Mouse (Mus musculus) layer of hippocampus, postnatal 10 days (tissue): ENCODE data around the gene Acsbg1. TPM values are rescaled to one million over a fixed set of nuclear protein-coding genes. Genes with fewer than 3 reads are reported as not detected.
A peak's percentile ranks its signal among the peaks of the same experiment; 100 is the strongest.
"Not testable (repeated sequence)": the region's sequence is repeated elsewhere in the genome, so short reads cannot be mapped to it uniquely, and the experiment has no call there.

Experiments
- DNase-seq, 2 experiments: peaks; one replicate each; pipeline ENCODE4 v3.0.0; 2021; ENCODE audit warnings: low spot score in 2 of 2
- long read RNA-seq: library from polyadenylated mRNA; stranded (forward); transcript quantifications from one replicate; pipeline ENCODE4 v2.0.0, GENCODE M21; 2023
- total RNA-seq, 2 experiments: library from RNA; stranded (reverse); gene quantifications; 2 replicates each; pipeline ENCODE4 v1.2.3; 2021

Gene Acsbg1
- total RNA-seq: 10 to 100 TPM; 85.1 to 89.1 TPM
- long read RNA-seq, transcript Acsbg1-201 (14 exons, 2,880 nt): major isoform, 173 of 204 reads
- long read RNA-seq, partial matches to known transcripts: 25 of 204 reads
- long read RNA-seq, other reads (novel, unspliced or antisense): 6 of 204 reads

DNA sequence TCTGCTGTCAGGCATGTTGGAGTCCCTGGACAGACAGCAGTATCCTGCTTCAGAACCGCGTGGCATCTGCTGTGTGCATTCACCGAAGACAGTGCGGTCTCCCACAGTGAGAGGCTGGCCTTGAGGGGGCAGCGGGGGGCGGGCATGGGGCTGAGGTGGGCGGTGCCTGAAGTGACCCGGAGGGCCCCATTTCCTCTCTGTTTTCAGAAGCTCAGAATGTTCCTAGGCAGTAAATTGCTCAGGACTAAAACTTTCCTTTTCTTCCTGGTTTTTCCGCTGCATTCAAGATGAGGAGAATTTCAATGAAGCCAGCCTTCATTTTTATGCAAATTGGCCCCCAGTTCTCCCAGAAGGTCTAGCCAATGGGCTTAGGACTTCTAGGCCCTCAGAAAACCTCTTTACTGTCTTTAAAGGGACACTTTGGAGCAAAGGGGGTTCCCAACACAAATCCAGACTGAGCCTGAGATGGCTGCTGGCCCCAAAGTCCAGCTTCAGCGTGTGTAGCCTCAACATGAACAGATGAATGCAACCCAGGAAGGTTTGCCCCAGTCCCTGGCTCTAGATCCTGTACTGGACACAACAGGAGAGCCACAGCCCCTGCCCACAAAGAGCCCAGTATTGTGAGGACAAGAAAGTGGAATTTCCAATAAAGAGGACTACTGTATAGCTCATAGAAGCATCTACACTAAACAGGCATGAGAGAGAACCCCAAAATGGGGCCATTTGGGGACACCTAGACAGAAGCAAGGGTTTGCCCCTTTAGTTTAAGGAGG lies at the start of gene Acsbg1:
Gene Acsbg1 (minus strand): TSS at position 266 of the 773 bp plus-strand sequence.
- DNase-seq: peak; percentile 27 to 49

GRCm38 (mm10) chr9:54708085-54708484 lies 46.4 kb upstream of the Acsbg1 start:
- no peak for DNase-seq

- DNase-seq: no peak
Observed at GRCm38 (mm10) chr9:54707288-54707999, 45.8 kb upstream of the Acsbg1 start.

DNA sequence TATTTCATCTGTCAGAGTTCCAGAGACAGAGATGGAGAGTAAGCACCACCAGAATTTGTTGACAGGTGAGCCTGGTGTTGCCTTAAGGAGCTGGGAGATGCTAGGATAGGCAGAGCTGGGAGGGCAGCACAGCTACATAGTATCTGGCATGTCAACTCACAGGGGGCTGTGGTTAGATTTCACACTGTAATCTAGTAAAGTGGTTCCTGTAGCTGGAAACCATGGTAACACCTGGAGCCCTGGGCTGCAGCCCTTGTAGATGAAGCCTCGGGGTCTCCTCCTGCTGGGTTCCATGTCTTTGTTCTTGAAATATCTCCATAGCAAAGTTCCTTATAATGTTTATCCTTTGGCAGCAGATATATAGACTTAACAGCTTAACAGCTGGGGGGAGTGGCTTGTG lies 43.9 kb upstream of the Acsbg1 start:
- no peak for DNase-seq

DNA sequence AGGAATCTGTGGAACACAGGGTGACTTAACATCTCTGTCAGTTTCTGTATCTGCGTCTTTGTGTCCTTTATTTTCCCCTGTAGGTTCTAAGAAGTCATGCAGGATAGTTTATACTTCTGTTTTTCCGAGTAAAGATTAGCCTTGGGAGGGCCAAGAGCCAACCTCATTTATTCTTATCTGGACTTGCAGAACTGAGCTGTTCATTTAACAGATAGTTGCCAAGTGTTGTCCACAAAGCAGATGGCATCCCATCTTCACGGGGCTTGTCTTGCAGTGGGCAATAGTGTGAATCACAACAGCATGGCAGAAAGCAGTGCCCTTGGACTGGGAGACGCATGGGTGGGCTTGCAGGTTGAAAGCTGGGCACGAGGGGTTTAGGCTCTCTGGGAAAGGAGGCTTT lies 42.7 kb upstream of the Acsbg1 start:
- no peak for DNase-seq

- no peak for DNase-seq
Observed at GRCm38 (mm10) chr9:54702581-54702980, 40.9 kb upstream of the Acsbg1 start.

DNA sequence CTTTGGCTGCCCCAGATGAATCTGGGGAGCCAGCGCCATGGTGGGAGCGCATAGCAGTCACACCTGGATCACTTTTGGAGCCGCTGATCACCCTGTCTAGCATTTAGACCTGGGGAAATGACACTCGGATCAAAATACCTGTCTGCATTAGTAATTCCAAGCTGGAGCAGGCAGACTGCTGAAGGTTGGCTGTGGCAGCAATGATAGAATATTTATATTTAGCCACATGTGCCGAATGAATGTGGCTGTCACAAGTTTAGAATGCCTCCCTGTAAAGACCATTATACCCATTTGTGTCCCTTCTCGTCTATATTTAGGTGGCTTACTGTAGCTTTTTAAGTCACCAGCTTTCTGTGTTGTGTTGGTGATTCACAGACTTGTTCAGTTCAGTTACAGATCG lies 39.1 kb upstream of the Acsbg1 start:
- DNase-seq: no peak

GRCm38 (mm10) chr9:54700174-54700475 lies 38.5 kb upstream of the Acsbg1 start:
- no peak for DNase-seq

DNA sequence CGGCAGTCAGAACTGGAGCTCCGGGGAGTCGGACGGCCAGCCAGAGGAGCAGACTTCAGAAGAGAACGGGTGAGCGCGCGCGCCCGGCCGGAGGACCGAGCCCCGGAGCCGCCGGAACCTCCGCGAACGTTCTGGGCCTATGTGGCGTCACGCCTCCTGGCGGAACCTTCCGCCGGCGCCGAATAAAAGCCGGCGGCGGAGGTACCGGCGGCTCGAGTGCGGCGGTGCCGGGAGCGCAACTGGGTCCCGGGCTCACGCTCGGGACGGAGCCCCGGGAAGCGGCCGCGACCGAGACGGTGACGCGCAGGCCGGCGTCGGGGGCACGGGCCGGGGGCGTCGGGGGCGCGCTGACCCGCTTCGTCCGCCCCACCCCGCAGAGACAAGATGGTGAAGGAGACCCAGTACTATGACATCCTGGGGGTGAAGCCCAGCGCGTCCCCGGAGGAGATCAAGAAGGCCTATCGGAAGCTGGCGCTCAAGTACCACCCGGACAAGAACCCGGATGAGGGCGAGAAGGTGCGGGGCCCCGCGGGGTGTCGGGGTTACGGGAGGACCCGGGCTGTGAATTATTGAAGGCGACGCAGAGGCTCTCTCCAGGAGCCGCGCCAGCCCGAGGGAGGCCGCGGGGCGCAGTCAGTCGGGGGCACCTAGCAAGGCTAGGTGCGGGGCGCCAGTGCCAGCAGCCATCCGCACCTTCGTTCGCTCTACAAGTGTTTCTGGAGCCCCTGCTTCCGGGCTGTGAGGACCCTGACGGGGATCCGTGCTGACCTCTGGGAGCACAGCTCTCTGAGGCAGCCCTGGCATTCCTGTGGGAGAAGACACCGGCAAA lies 37.9 kb upstream of the Acsbg1 start:
- DNase-seq: peak; percentile 81 to 88

GRCm38 (mm10) chr9:54699087-54699344 lies 37.3 kb upstream of the Acsbg1 start:
- DNase-seq: no peak

GRCm38 (mm10) chr9:54698318-54699086 lies 36.8 kb upstream of the Acsbg1 start, which contains the start of gene Dnaja4:
Gene Dnaja4, plus strand, starts transcription at chr9:54698873.
- no peak for DNase-seq

- peak; percentile 28 to 43 for DNase-seq
Observed at GRCm38 (mm10) chr9:54691241-54691805, 29.7 kb upstream of the Acsbg1 start.

GRCm38 (mm10) chr9:54690697-54691096 lies 29.0 kb upstream of the Acsbg1 start:
- DNase-seq: not testable (repeated sequence)

GRCm38 (mm10) chr9:54689446-54689845 lies 27.8 kb upstream of the Acsbg1 start:
- no peak for DNase-seq

DNA sequence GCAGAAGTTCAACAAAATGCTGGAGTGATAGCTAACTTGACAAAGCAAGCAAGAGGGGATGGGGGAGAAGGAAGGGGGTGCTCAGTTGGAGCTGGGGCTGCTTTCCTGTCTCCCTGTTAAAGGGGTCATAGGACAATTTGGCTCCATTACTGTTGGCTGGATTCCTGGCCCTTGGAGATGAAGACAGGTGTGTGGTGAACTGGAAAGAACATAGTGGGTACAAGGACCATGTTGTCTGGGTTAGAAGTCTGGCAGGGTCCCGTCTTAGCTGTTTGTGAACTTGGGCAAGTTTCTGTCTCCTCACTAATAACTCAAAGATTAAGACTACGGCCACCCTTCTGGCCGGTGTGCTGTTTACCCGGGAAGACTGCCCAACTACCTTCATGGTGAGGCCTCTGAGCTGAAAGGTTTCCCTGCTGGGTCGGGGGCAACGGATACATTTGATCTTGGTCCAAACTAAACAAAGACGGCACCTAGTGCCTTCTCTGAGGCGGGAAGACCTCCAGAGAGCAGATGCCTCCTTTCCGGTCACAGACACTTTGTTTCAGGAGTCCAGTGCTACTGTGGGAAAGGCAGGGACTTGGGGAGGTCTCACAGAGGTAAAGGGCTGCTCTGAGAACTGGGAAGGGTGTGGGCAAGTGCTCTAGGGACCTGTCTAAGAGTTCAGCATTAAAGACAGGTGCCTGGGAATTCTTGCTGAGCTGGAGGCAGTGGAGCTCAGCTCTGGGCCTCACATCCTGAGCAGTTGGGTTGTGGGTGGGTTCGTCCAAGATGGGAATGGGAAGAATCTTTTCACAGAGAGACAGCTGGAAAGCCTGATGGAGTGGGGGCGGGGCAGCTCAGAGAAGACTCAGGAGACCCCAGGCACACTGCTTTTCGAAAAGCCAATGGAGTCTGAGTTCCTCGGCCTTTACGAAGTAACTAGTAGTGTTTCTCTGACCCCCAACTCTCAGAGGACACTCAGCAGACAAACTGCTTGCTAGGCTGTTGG lies 25.9 kb upstream of the Acsbg1 start:
- DNase-seq: peak; percentile 34 to 47

DNA sequence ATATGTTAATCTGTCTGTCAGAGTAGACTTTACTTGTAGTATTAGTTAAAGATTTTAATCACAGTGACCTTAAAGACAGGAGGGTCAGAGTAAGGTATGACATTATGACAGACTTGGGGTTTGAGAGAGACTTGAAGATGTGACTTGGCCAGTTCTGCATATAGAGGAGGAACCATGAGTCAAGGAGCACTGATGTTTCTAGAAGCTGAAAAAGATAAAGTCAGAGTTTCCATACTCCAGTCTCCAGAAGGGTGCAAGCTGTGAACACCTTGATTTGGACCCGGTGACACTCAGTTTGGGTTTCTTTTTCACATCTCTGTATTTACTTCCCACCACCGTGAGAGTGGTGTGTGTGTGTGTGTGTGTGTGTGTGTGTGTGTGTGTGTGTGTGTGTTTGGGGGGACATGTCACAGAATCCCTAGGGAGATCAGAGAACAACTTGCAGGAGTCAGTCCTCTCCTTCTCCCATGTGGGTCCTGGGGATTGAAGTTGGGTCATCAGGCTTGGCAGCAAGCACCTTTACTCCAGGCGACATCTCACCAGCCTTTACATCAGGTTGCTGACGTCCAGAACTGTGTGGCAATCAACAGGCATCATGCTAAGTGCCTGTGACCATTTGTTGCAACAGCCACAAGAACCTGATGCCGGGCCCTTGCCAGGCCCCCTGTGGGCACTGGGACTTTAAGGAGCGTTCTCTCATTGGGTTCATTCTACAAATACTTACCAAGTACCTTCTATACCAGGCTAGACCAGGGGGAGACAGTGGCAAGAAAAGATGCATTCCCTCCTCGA lies 22.3 kb upstream of the Acsbg1 start:
- no peak for DNase-seq

DNA sequence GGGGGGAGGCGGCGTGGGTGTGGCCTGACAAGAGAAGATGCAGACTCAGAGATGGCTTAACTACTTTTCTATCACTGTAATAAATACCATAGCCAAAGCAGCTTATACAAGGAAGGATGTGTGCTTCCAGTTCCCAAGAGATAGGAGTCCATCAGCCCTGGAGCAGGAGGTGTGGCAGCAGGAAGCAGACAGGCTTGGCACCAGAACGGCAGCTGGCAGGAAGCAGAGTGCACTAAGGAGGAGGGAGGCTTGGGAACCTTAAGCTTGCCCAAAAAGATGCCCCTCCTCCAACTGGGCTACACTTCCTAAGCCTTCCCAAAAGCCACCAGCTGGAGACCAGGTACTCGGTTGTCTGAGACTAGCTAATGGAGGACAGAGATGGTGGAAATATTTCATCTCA lies 21.2 kb upstream of the Acsbg1 start:
- DNase-seq: no peak

DNA sequence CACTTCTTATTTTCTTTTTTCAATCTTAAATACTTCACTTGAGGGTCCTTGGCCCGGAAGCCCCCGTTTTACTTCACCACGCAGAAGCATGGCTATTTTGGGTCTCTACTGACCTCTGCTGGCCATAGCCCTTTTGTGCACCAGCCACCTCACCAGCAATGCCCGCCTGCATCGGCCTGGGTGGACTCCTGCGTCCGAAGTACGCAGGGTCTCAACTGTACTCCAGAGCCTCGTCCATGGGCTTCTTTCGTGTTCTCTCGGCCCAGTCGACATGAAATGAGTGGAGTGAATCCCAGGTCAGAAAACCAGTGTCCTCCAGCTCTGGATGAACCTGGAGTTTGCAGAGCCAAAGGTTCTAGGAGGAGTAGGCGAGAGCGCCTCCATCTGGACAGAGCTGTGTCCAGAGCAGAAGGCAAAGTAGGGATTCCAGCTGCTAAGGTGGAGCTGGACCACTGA lies 14.9 kb upstream of the Acsbg1 start:
- DNase-seq: peak; percentile 83 to 88

- no peak for DNase-seq
Observed at GRCm38 (mm10) chr9:54673887-54674286, 12.2 kb upstream of the Acsbg1 start.
